11 mouse cellular contexts compared by ENCODE assay signal in genomic region chr4:22479368-22480090, GRCm38 (mm10). TPM values are rescaled to one million over a fixed set of nuclear protein-coding genes. Genes with fewer than 3 reads are reported as not detected.
DNase-seq lines count a peak whose midpoint lies in the region; ATAC-seq and TF ChIP-seq lines count a peak whose summit lies in the region.
"Had no signal": no experiment of that assay in that cellular context is flagged by ENCODE, and none has a peak within 500 bp of the region (broad histone marks: within the 10 kb centered on the region; RNA-seq: fewer than 3 reads in every experiment).

No protein-coding gene starts in this region.

- no peak for TF ChIP-seq CTCF in ES-Bruce4 (IDR thresholded peaks at IDR 0.05; ENCODE audit: low read depth, low read length)
- TF ChIP-seq CTCF in brain, embryonic 14.5 days (IDR thresholded peaks at IDR 0.05; ENCODE audit: borderline replicate concordance, extremely low read depth, insufficient read depth, insufficient read length), result no peak

- no peak overlapping the region for H3K9ac ChIP-seq in ES-Bruce4 (ENCODE audit: low read depth, poor library complexity, severe bottlenecking)
- H3K9ac ChIP-seq in midbrain, embryonic 14.5 days (replicated peaks; ENCODE audit: low read length), result peak overlapping the region; percentile 70
- H3K9ac ChIP-seq in liver, embryonic 11.5 days (ENCODE audit: low read depth, low read length), result no peak overlapping the region
- H3K9ac ChIP-seq: intestine, embryonic 15.5 days had no signal

- H3K27ac ChIP-seq in ES-Bruce4 (ENCODE audit: insufficient read depth, low read length), result no peak overlapping the region
- peak overlapping the region; percentile 99 for H3K27ac ChIP-seq in hindbrain, embryonic 10.5 days
- H3K27ac ChIP-seq in midbrain, embryonic 14.5 days (replicated peaks; ENCODE audit: low read depth, low read length), result peak overlapping the region; percentile 94
- no peak overlapping the region for H3K27ac ChIP-seq in liver, embryonic 11.5 days (ENCODE audit: low read depth, low read length)
- H3K27ac ChIP-seq: intestine, embryonic 15.5 days had no signal

- under 1% methylated on average over 28 of the region's 28 CpGs for WGBS in hindbrain, embryonic 10.5 days
- 2% methylated on average over 28 of the region's 28 CpGs for WGBS in midbrain, embryonic 14.5 days
- WGBS in liver, embryonic 11.5 days, result 3% methylated on average over 28 of the region's 28 CpGs

- H3K36me3 ChIP-seq in ES-Bruce4 (ENCODE audit: control insufficient read depth, insufficient read depth, low read length, poor library complexity, severe bottlenecking), result no peaks in the 10 kb centered on the region
- peaks cover 25% of the 10 kb centered on the region; the same call in 1 of the 2 replicates for H3K36me3 ChIP-seq in hindbrain, embryonic 10.5 days
- H3K36me3 ChIP-seq in midbrain, embryonic 14.5 days (ENCODE audit: control insufficient read depth, insufficient read depth, low read length), result no peaks in the 10 kb centered on the region
- no peaks in the 10 kb centered on the region for H3K36me3 ChIP-seq in liver, embryonic 11.5 days (ENCODE audit: control insufficient read depth, insufficient read depth, low read length)
- H3K36me3 ChIP-seq: G1E; intestine, embryonic 15.5 days had no signal

- peak overlapping the region; percentile 31 for H3K4me3 ChIP-seq in ES-Bruce4 (ENCODE audit: low read depth, low read length)
- H3K4me3 ChIP-seq in hindbrain, embryonic 10.5 days, result peak overlapping the region; percentile 82
- peak overlapping the region; percentile 96 for H3K4me3 ChIP-seq in midbrain, embryonic 14.5 days (replicated peaks; ENCODE audit: low read depth, low read length)
- H3K4me3 ChIP-seq in liver, embryonic 11.5 days (ENCODE audit: low read depth, low read length), result no peak overlapping the region
- H3K4me3 ChIP-seq: intestine, embryonic 15.5 days had no signal

- H3K4me1 ChIP-seq in ES-Bruce4 (ENCODE audit: control insufficient read depth, insufficient read depth, low read length), result no peaks in the 10 kb centered on the region
- peaks cover 43% of the 10 kb centered on the region for H3K4me1 ChIP-seq in hindbrain, embryonic 10.5 days (replicated peaks)
- peaks cover 38% of the 10 kb centered on the region for H3K4me1 ChIP-seq in midbrain, embryonic 14.5 days (ENCODE audit: control insufficient read depth, insufficient read depth, low read length)
- no peaks in the 10 kb centered on the region for H3K4me1 ChIP-seq in liver, embryonic 11.5 days (replicated peaks; ENCODE audit: control insufficient read depth, insufficient read depth, low read length)
- H3K4me1 ChIP-seq: intestine, embryonic 15.5 days had no signal

- H3K9me3 ChIP-seq in ES-Bruce4 (replicated peaks; ENCODE audit: control insufficient read depth, insufficient read depth, low read length, poor library complexity, severe bottlenecking), result no peaks in the 10 kb centered on the region
- H3K9me3 ChIP-seq in hindbrain, embryonic 10.5 days, result no peaks in the 10 kb centered on the region
- H3K9me3 ChIP-seq in midbrain, embryonic 14.5 days (ENCODE audit: control insufficient read depth, low read length), result no peaks in the 10 kb centered on the region
- no peaks in the 10 kb centered on the region for H3K9me3 ChIP-seq in liver, embryonic 11.5 days (ENCODE audit: control insufficient read depth, low read length)
- H3K9me3 ChIP-seq: G1E; intestine, embryonic 15.5 days had no signal

- ATAC-seq in midbrain, embryonic 14.5 days (ENCODE audit: low FRiP score, low TSS enrichment), result peak; percentile 61
- no peak for ATAC-seq in liver, embryonic 11.5 days (replicated peaks; ENCODE audit: low FRiP score)
- ATAC-seq: intestine, embryonic 15.5 days had no signal

- no peak for TF ChIP-seq EP300 in ES-Bruce4 (IDR thresholded peaks at IDR 0.05; ENCODE audit: insufficient read depth, low read depth, low read length)

- DNase-seq in brain, embryonic 14.5 days (ENCODE audit: low read depth), result peak; percentile 80
- DNase-seq in hindbrain, embryonic 10.5 days (ENCODE audit: low spot score), result peak; percentile 74
- peak; percentile 79 for DNase-seq in midbrain, embryonic 14.5 days
- no peak for DNase-seq in lung, postnatal 36 days
- no peak for DNase-seq in layer of hippocampus, adult 8-10 months (ENCODE audit: low spot score in 2 of 2)
- DNase-seq in liver, embryonic 11.5 days (ENCODE audit: low spot score), result no peak
- DNase-seq: gastrocnemius, postnatal 36 days had no signal

- TF ChIP-seq POLR2A in ES-Bruce4 (IDR thresholded peaks at IDR 0.05; ENCODE audit: insufficient read depth, low read length), result no peak
- no peak for TF ChIP-seq POLR2A in brain, embryonic 14.5 days (IDR thresholded peaks at IDR 0.05; ENCODE audit: borderline replicate concordance, extremely low read depth, insufficient read depth, insufficient read length, poor library complexity, severe bottlenecking)

- peak overlapping the region; percentile 98 for H3K4me2 ChIP-seq in midbrain, embryonic 14.5 days (ENCODE audit: low read length)
- H3K4me2 ChIP-seq in liver, embryonic 11.5 days, result no peak overlapping the region
- H3K4me2 ChIP-seq: intestine, embryonic 15.5 days had no signal

- peaks cover 26% of the 10 kb centered on the region for H3K27me3 ChIP-seq in ES-Bruce4 (ENCODE audit: control insufficient read depth, insufficient read depth, low read length, poor library complexity, severe bottlenecking)
- H3K27me3 ChIP-seq in hindbrain, embryonic 10.5 days (ENCODE audit: insufficient read depth, poor library complexity, severe bottlenecking), result peaks cover 44% of the 10 kb centered on the region
- H3K27me3 ChIP-seq in midbrain, embryonic 14.5 days (ENCODE audit: control insufficient read depth, insufficient read depth, low read length), result no peaks in the 10 kb centered on the region
- H3K27me3 ChIP-seq in liver, embryonic 11.5 days (replicated peaks; ENCODE audit: control insufficient read depth, insufficient read depth, low read length), result peaks cover 86% of the 10 kb centered on the region

RNA-seq across cellular contexts. Expression of gene Pou3f2, which starts 8.6 kb away (rescaled TPM):
- polyA plus RNA-seq in ES-Bruce4 (2011; ENCODE audit: insufficient read depth, insufficient read length, low read depth, missing spikeins), result 0.10 TPM in 1 of 2 replicates, not detected in the other
- 38.3 and 46.4 TPM in 2 replicates for polyA plus RNA-seq in brain, embryonic 14.5 days (2012; rRNA removed)
- 44.0 and 45.4 TPM in 2 replicates for polyA plus RNA-seq in hindbrain, embryonic 10.5 days (2016; fragmentation: Nextera tagmentation; extraction: Ambion mirVana)
- polyA plus RNA-seq in midbrain, embryonic 14.5 days (2014; fragmentation: Nextera tagmentation; extraction: Ambion mirVana), result 46.9 and 58.4 TPM in 2 replicates
- total RNA-seq in layer of hippocampus, adult 8-10 months (2022), result 10 to 100 TPM in 2 of 4 experiments, 1 to 10 TPM in 2; 9.0 to 10.6 (median 10.0) TPM
- polyA plus RNA-seq in liver, embryonic 11.5 days (2014; fragmentation: Nextera tagmentation; extraction: Ambion mirVana), result 0.06 and 0.08 TPM in 2 replicates
- total RNA-seq: gastrocnemius, postnatal 36 days; megakaryocyte progenitor cell, adult 5-6 weeks had no signal
- polyA plus RNA-seq: G1E had no signal

Comparison
In these comparisons a context has a peak if more than half of its experiments do, and no peak if none do; other contexts are left out.
1. H3K27ac ChIP-seq: peak in hindbrain, embryonic 10.5 days (single experiment) and midbrain, embryonic 14.5 days (single experiment); none in ES-Bruce4 (single experiment) and liver, embryonic 11.5 days (single experiment).
2. DNase-seq: peak in brain, embryonic 14.5 days (single experiment), hindbrain, embryonic 10.5 days (single experiment) and midbrain, embryonic 14.5 days (single experiment); none in lung, postnatal 36 days (single experiment), layer of hippocampus, adult 8-10 months (0 of 2) and liver, embryonic 11.5 days (single experiment).
3. RNA of gene Pou3f2, which starts 8.6 kb away (polyA plus RNA-seq): 46.9 to 58.4 TPM in midbrain, embryonic 14.5 days, 38.3 to 46.4 TPM in brain, embryonic 14.5 days and 44.0 to 45.4 TPM in hindbrain, embryonic 10.5 days; 0.10 TPM in ES-Bruce4 and 0.06 to 0.08 TPM in liver, embryonic 11.5 days; every median in the first group is over 10 times any median in the second.